Mouse (Mus musculus) kidney, adult 2 months (tissue): ENCODE data around the gene Astn1.

Experiments
- CTCF ChIP-seq: fragments of 200-500 bp; conservative IDR thresholded peaks from 2 replicates; pipeline ENCODE4 v1.5.1; 2011; ENCODE audit warnings: low read depth, mild to moderate bottlenecking, control low read depth, low read length, moderate library complexity, mixed read lengths; ENCODE audit not compliant: insufficient read depth, insufficient read length
- POLR2A ChIP-seq: fragments of 200-500 bp; IDR thresholded peaks from one replicate; pipeline ENCODE4 v1.6.1; 2011; ENCODE audit warnings: low read depth, low read length, control low read depth

GRCm38 (mm10) chr1:158553341-158553740 is 191.3 kb downstream of the Astn1 start:
- TF ChIP-seq CTCF, result no peak
- TF ChIP-seq POLR2A, result no peak
